Mouse (Mus musculus) CH12.LX (cell line): ENCODE measurements around the gene Maz.

Experiments used
- CTCF ChIP-seq, 2 experiments: IDR thresholded peaks in 1 of 2; conservative IDR thresholded peaks in 1 of 2; 2 replicates each; pipeline ENCODE4 v1.5.1; 2011 to 2012; ENCODE audit warnings: low read depth in 2 of 2, low read length in 2 of 2, improper control_type of control experiment in 1 of 2, inconsistent platforms in 1 of 2, mild to moderate bottlenecking in 1 of 2, moderate library complexity in 1 of 2
- EP300 ChIP-seq: IDR thresholded peaks from 2 replicates; pipeline ENCODE4 v1.6.1; 2011; ENCODE audit warnings: low read length, improper control_type of control experiment
- ETS1 ChIP-seq: conservative IDR thresholded peaks from 2 replicates; pipeline ENCODE4 v1.6.1; 2012; ENCODE audit warnings: low read depth, mild to moderate bottlenecking, inconsistent platforms, low read length, improper control_type of control experiment, moderate library complexity
- GABPA ChIP-seq: IDR thresholded peaks from 2 replicates; pipeline ENCODE4 v1.6.1; 2012; ENCODE audit warnings: low read depth, low read length, improper control_type of control experiment, inconsistent platforms; ENCODE audit not compliant: insufficient replicate concordance
- PAX5 ChIP-seq: IDR thresholded peaks from 2 replicates; pipeline ENCODE4 v1.6.1; 2012; ENCODE audit warnings: low read length, inconsistent platforms, mixed read lengths
- POLR2A ChIP-seq: IDR thresholded peaks from 2 replicates; pipeline ENCODE4 v1.6.1; 2011; ENCODE audit warnings: low read depth, mild to moderate bottlenecking, improper control_type of control experiment, low read length
- RAD21 ChIP-seq: IDR thresholded peaks from 2 replicates; pipeline ENCODE4 v1.6.1; 2011; ENCODE audit warnings: low read depth, mild to moderate bottlenecking, low read length, improper control_type of control experiment, moderate library complexity
- SIN3A ChIP-seq: IDR thresholded peaks from 2 replicates; pipeline ENCODE4 v1.6.1; 2012; ENCODE audit warnings: low read length, improper control_type of control experiment, inconsistent platforms
- UBTF ChIP-seq: IDR thresholded peaks from 2 replicates; pipeline ENCODE4 v1.6.1; 2012; ENCODE audit warnings: low read depth, mild to moderate bottlenecking, inconsistent platforms, low read length, improper control_type of control experiment, moderate library complexity
- USF1 ChIP-seq: IDR thresholded peaks from 2 replicates; pipeline ENCODE4 v1.6.1; 2014; ENCODE audit warnings: low read depth, mild to moderate bottlenecking, inconsistent platforms, low read length, improper control_type of control experiment

- TF ChIP-seq PAX5: no peak
- TF ChIP-seq UBTF: no peak
- no peak for TF ChIP-seq CTCF (conservative IDR thresholded peaks at IDR 0.05 in 1 of 2, IDR thresholded peaks at IDR 0.05 in 1 of 2; ENCODE audit: low read depth in 2 of 2, low read length in 2 of 2)
- TF ChIP-seq EP300: no peak
- TF ChIP-seq ETS1: peak; percentile 40; the same call in 1 of the 2 replicates
- no peak for TF ChIP-seq GABPA
- no peak for TF ChIP-seq USF1
- peak; percentile 61 for TF ChIP-seq POLR2A
- no peak for TF ChIP-seq RAD21
- peak; percentile 94 for TF ChIP-seq SIN3A
Measured at GRCm38 (mm10) chr7:127014320-127014719, 12.5 kb downstream of the Maz start, which contains the start of gene Mvp.
